Mouse (Mus musculus): ENCODE measurements around the gene Lypd1. TPM values are rescaled to one million over a fixed set of nuclear protein-coding genes. Genes with fewer than 3 reads are reported as not detected.

The Lypd1 gene
- polyA plus RNA-seq, 1 experiment from 2014 or later, result 0.91 TPM

- H3K27ac ChIP-seq (ENCODE audit: low read depth), result no peak overlapping the region
- H3K27me3 ChIP-seq (ENCODE audit: insufficient read depth, low read length), result no peaks in the 10 kb centered on the region
- no peaks in the 10 kb centered on the region for H3K36me3 ChIP-seq (ENCODE audit: insufficient read depth)
- WGBS, result 78% methylated on average over 5 of the region's 5 CpGs
- DNase-seq, result no peak
- H3K9ac ChIP-seq, result no peak overlapping the region
- no peak overlapping the region for H3K4me3 ChIP-seq (ENCODE audit: low read depth, low read length)
- no peak overlapping the region for H3K4me2 ChIP-seq
- H3K4me1 ChIP-seq (ENCODE audit: insufficient read depth), result no peaks in the 10 kb centered on the region
- no peaks in the 10 kb centered on the region for H3K9me3 ChIP-seq (ENCODE audit: low read depth, low read length)
- TF ChIP-seq CTCF (IDR thresholded peaks at IDR 0.05; ENCODE audit: low read depth), result no peak
- no peak for ATAC-seq (ENCODE audit: insufficient read depth)
These were observed 54.3 kb downstream of the Lypd1 start for GRCm38 (mm10) chr1:125858631-125859030.

DNA sequence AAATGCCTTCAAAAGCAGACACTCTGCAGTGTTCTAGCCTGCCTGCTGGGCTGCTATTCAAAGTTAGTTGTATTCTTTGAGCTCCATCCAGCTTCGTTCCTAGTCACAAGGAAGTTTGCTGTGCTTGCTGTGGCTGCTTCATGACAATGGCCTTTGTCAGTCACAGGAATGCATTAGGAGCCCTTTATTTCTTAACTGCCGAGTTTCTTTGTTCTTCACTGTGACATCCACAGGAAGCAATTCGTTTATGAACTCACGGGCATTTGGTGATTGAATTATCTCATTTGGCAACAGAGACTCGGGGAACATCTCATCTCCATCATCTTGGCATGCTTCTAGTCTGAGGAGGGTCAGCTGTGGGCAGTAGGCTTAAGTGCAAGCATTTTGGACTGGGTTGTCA, 58.3 kb downstream of the Lypd1 start:
- TF ChIP-seq CTCF (IDR thresholded peaks at IDR 0.05; ENCODE audit: low read depth), result no peak

GRCm38 (mm10) chr1:125839746-125840392, 73.0 kb downstream of the Lypd1 start:
- TF ChIP-seq CTCF (IDR thresholded peaks at IDR 0.05; ENCODE audit: low read depth), result no peak
- 43% methylated on average over 13 of the region's 13 CpGs for WGBS
- Histone ChIP-seq H3K9me3 (ENCODE audit: low read depth, low read length) (no peaks in the 10 kb centered on the region), H3K4me3 (ENCODE audit: low read depth, low read length) (no peak overlapping the region), H3K9ac (no peak overlapping the region), H3K27me3 (ENCODE audit: insufficient read depth, low read length) (no peaks in the 10 kb centered on the region), H3K36me3 (ENCODE audit: insufficient read depth) (no peaks in the 10 kb centered on the region), H3K4me1 (ENCODE audit: insufficient read depth) (no peaks in the 10 kb centered on the region), H3K27ac (ENCODE audit: low read depth) (no peak overlapping the region), H3K4me2 (no peak overlapping the region)
- DNase-seq (no peak), ATAC-seq (ENCODE audit: insufficient read depth) (no peak)

More for the DNA sequence above, 58.3 kb downstream of the Lypd1 start:
- ATAC-seq (ENCODE audit: insufficient read depth) (no peak), DNase-seq (no peak)
- Histone ChIP-seq H3K4me1 (ENCODE audit: insufficient read depth) (no peaks in the 10 kb centered on the region), H3K4me3 (ENCODE audit: low read depth, low read length) (no peak overlapping the region), H3K27ac (ENCODE audit: low read depth) (no peak overlapping the region), H3K9me3 (ENCODE audit: low read depth, low read length) (no peaks in the 10 kb centered on the region), H3K36me3 (ENCODE audit: insufficient read depth) (no peaks in the 10 kb centered on the region), H3K9ac (no peak overlapping the region), H3K27me3 (ENCODE audit: insufficient read depth, low read length) (no peaks in the 10 kb centered on the region), H3K4me2 (no peak overlapping the region)
- 20% methylated on average over 5 of the region's 5 CpGs for WGBS

DNA sequence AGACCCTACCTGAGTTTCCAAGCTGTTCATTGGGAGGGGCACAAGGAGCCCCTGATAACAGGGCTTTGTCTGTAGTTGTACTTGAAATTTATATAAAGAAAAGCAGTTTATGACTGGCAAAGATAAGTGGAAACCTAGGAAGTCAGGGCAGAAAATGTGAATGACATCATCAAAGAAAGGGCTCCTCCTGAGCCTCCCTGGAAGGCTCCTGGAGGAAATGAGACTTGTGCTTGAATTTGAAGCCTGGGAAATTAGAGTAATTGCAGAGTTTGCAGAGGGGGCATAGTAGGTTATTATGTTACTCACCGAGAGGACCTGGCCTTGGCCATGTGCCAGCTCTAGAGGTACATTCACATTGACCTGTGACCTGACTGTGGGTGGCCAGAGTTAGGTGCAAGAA, 75.4 kb downstream of the Lypd1 start:
- Histone ChIP-seq H3K4me3 (ENCODE audit: low read depth, low read length) (no peak overlapping the region), H3K27me3 (ENCODE audit: insufficient read depth, low read length) (no peaks in the 10 kb centered on the region), H3K9me3 (ENCODE audit: low read depth, low read length) (no peaks in the 10 kb centered on the region), H3K27ac (ENCODE audit: low read depth) (no peak overlapping the region), H3K9ac (no peak overlapping the region), H3K4me2 (no peak overlapping the region), H3K36me3 (ENCODE audit: insufficient read depth) (no peaks in the 10 kb centered on the region), H3K4me1 (ENCODE audit: insufficient read depth) (no peaks in the 10 kb centered on the region)
- TF ChIP-seq CTCF (IDR thresholded peaks at IDR 0.05; ENCODE audit: low read depth), result no peak
- DNase-seq, result peak; percentile 2
- 25% methylated on average over 1 of the region's 1 CpGs for WGBS
- ATAC-seq (ENCODE audit: insufficient read depth), result no peak

- no peak for TF ChIP-seq CTCF (IDR thresholded peaks at IDR 0.05; ENCODE audit: low read depth)
- no peak overlapping the region for H3K4me3 ChIP-seq (ENCODE audit: low read depth, low read length)
- no peak overlapping the region for H3K4me2 ChIP-seq
- H3K27ac ChIP-seq (ENCODE audit: low read depth), result no peak overlapping the region
- H3K9me3 ChIP-seq (ENCODE audit: low read depth, low read length), result no peaks in the 10 kb centered on the region
- H3K4me1 ChIP-seq (ENCODE audit: insufficient read depth), result no peaks in the 10 kb centered on the region
- ATAC-seq (ENCODE audit: insufficient read depth) (no peak), DNase-seq (no peak)
- H3K36me3 ChIP-seq (ENCODE audit: insufficient read depth), result no peaks in the 10 kb centered on the region
- no peaks in the 10 kb centered on the region for H3K27me3 ChIP-seq (ENCODE audit: insufficient read depth, low read length)
- H3K9ac ChIP-seq, result no peak overlapping the region
- WGBS, result 79% methylated on average over 4 of the region's 4 CpGs
These were observed 89.3 kb downstream of the Lypd1 start for GRCm38 (mm10) chr1:125823611-125824010.

GRCm38 (mm10) chr1:125821101-125821500, 91.8 kb downstream of the Lypd1 start:
- no peak overlapping the region for H3K9ac ChIP-seq
- H3K4me3 ChIP-seq (ENCODE audit: low read depth, low read length), result no peak overlapping the region
- TF ChIP-seq CTCF (IDR thresholded peaks at IDR 0.05; ENCODE audit: low read depth), result no peak
- 90% methylated on average over 7 of the region's 7 CpGs for WGBS
- no peak overlapping the region for H3K4me2 ChIP-seq
- no peaks in the 10 kb centered on the region for H3K27me3 ChIP-seq (ENCODE audit: insufficient read depth, low read length)
- no peaks in the 10 kb centered on the region for H3K4me1 ChIP-seq (ENCODE audit: insufficient read depth)
- H3K27ac ChIP-seq (ENCODE audit: low read depth), result no peak overlapping the region
- DNase-seq (no peak), ATAC-seq (ENCODE audit: insufficient read depth) (no peak)
- no peaks in the 10 kb centered on the region for H3K36me3 ChIP-seq (ENCODE audit: insufficient read depth)
- H3K9me3 ChIP-seq (ENCODE audit: low read depth, low read length), result no peaks in the 10 kb centered on the region

Other genes starting within 250 kb of the Lypd1 start
- gene Gpr39, start 236.1 kb downstream of the Lypd1 start, polyA plus RNA-seq (2014; fragmentation: Nextera tagmentation; extraction: Ambion mirVana), result 2.5 and 3.0 TPM in 2 replicates